Mouse (Mus musculus) embryonic fibroblast, embryonic 13.5 days (primary cell): ENCODE results near the gene Ttll9. TPM values are rescaled to one million over a fixed set of nuclear protein-coding genes. Genes with fewer than 3 reads are reported as not detected.

ENCODE experiments used
- H3K27ac ChIP-seq: 2 replicates; pipeline ENCODE4 v1.5.1; 2012; ENCODE audit warnings: low read length, control low read depth, inconsistent platforms; ENCODE audit not compliant: insufficient read depth
- H3K4me1 ChIP-seq: 2 replicates; pipeline ENCODE4 v1.6.1; 2011; ENCODE audit warnings: low read length; ENCODE audit not compliant: control insufficient read depth, insufficient read depth
- H3K4me3 ChIP-seq: 2 replicates; pipeline ENCODE4 v1.5.1; 2011; ENCODE audit warnings: mild to moderate bottlenecking, control low read depth, low read length; ENCODE audit not compliant: insufficient read depth
- CTCF ChIP-seq: IDR thresholded peaks from 2 replicates; pipeline ENCODE4 v1.5.1; 2011; ENCODE audit warnings: mild to moderate bottlenecking, control low read depth, low read length, moderate library complexity, borderline replicate concordance; ENCODE audit not compliant: insufficient read depth
- POLR2A ChIP-seq: IDR thresholded peaks from 2 replicates; pipeline ENCODE4 v1.6.1; 2011; ENCODE audit warnings: low read depth, mild to moderate bottlenecking, control low read depth, low read length, moderate library complexity
- polyA plus RNA-seq: library from polyadenylated mRNA; stranded (reverse); fragments of >200 nt; gene quantifications from 2 replicates; pipeline ENCODE4 v1.2.4, GENCODE M21; 2011; ENCODE audit warnings: low read depth; ENCODE audit not compliant: missing spikeins, insufficient read length

Gene Ttll9
- polyA plus RNA-seq, 1 experiment, result not detected

DNA sequence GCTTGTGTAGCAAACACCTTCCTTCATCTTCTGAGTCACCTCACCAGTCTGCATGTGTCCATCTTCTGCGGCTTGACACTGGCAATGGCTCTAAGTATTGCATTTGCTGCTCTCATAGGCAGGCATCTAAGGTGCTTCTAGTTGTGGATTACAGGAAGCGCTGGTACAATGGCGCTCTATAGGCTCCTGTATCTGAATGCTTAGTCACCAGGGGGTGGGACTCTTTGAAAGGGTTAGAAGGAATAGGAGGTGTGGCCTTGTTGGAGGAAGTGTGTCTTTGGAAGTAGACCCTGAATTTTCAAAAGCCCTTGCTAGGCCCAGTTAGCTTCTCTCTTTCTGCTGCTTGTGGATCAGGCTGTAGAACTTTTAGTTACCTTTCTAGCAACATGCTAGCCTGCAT is 58.9 kb downstream of the Ttll9 start:
- Histone ChIP-seq H3K27ac (no peak overlapping the region), H3K4me1 (no peaks in the 10 kb centered on the region), H3K4me3 (no peak overlapping the region)
- TF ChIP-seq CTCF (no peak), POLR2A (no peak)

DNA sequence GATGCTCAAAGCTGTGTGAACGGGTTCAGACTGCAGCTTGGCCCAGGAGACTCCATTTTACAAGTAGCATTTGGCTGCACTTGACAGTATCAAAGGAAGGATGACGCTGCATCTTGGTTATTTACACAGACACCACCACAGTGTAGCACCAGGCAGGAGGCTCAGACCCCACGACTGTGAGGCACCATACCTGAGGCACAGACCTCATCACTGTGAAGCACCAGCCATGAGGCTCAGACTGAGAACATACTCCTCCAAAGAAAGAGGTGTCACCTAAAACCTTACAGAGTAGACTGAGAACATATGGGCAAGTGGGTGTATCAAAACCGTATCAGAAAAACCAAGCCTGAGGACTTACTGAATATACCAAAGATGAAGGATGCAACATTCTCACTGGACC is 60.6 kb downstream of the Ttll9 start:
- Histone ChIP-seq H3K27ac (no peak overlapping the region), H3K4me1 (no peaks in the 10 kb centered on the region), H3K4me3 (no peak overlapping the region)
- TF ChIP-seq POLR2A (no peak), CTCF (no peak)

DNA sequence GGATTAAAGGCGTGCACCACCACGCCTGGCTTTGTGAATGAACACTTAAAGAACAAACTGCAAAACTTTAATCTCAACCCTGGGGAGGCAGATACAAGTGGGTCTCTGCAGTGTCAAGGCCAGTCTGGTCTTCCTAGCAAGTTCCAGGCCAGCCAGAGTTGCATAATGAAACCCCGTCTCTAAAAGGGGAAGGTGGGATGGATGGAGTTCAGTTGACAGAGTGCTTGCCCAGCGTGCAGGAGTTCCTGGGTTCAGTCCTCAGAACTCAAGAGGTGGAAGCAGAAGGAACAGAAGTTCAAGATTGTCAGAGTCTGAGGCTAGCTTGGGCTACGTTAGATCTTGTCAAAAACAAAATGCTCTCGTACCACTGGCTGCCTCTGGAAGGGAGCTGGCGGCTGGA is 63.8 kb downstream of the Ttll9 start:
- no peaks in the 10 kb centered on the region for H3K4me1 ChIP-seq
- H3K27ac ChIP-seq, result no peak overlapping the region
- TF ChIP-seq CTCF (no peak), POLR2A (no peak)
- H3K4me3 ChIP-seq, result no peak overlapping the region

DNA sequence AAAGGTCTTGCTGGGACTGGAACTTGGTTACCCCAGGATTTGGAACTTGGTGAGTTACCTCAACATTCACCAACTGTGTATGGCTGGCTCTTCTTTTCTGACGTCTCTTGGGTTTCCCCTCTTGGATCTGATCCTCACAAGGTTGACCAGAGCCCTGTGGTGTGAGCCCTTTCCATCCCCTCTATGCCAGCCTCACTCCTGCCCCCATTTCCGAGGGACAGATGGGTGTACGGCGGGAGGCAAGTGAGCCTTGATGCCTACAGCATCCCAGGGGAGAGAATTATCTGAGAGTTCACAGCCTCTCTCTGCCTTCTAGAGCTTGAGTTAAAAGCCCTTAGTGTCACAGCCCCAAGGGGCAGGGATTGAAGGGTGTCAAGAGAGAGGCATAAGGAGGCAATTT is 65.2 kb downstream of the Ttll9 start:
- no peaks in the 10 kb centered on the region for H3K4me1 ChIP-seq
- no peak for TF ChIP-seq POLR2A
- TF ChIP-seq CTCF, result no peak

DNA sequence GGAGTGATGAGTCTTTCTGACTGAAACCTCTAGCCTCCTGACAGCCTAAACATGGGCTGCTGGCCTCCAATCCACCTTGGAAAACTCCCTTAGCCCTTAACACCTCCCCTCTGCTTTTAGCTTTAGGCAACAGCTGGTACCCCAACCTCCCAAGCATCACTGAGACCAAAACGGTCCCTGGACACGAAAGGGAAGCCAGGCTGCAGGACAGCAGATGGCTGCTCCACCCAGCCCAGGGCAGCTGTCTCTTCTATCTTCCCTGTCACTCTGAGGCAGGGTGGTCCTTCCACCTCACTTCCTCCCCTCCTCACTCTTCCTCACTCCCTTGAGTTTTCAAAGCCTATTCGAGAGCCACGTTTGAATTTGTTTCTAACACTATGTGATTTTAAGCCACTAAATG is 68.1 kb downstream of the Ttll9 start:
- no peak for TF ChIP-seq CTCF
- TF ChIP-seq POLR2A, result no peak
- Histone ChIP-seq H3K27ac (no peak overlapping the region), H3K4me3 (no peak overlapping the region), H3K4me1 (no peaks in the 10 kb centered on the region)

More for the DNA sequence above, 65.2 kb downstream of the Ttll9 start:
- Histone ChIP-seq H3K27ac (no peak overlapping the region), H3K4me3 (no peak overlapping the region)

DNA sequence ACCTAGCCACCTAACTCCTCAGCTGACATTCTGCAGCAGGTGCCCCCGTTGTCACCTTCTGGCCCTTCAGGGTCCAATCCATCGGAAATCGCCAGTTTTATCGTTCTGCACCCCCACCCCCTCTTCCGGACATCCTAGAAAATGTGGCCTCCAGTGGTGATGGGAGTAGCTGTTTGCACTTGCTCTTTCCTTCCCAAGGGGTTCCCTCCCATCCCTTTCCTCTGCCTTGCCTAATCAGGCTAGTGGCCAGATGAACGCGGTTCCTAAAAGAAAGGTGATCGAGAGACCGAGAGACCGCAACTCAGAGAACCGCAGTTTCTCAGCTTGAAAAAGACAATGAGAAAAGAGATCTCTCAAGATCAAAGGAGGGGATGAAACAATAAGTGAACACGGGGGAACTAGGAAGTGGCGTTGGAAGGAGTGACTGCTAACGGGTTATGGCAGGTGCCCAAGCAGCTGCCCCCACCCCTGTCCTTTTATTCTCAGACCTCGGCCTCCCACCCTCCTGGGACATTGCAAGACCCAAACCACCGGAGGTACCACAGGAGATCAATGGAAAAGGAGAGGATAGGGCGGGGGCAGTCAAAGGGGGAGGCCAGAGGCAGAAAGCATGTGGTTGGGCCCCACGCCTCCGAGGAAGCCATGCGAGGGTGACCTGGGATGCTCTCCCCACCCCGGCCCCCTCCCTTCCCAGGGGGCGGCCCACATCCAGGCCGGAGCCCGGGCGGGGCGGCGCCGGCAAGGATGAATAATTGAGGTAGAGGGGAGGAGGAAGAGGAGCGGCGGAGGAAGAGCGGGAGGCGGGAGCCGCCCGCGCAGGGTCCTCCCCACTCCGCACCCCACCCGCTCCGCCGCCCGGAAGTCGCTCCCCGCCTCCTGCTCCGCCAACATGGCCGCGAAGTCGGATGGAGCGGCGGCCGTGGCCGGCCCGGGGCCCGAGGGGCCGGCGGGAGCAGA is 69.1 kb downstream of the Ttll9 start, which contains the start of gene Xkr7:
Xkr7 (plus strand) TSS at position 727 of the 957 bp plus-strand sequence.
- H3K4me1 ChIP-seq, result no peaks in the 10 kb centered on the region
- H3K4me3 ChIP-seq, result no peak within 1 kb of the TSS
- H3K27ac ChIP-seq, result no peak within 1 kb of the TSS
- TF ChIP-seq POLR2A (no peak), CTCF (no peak)

DNA sequence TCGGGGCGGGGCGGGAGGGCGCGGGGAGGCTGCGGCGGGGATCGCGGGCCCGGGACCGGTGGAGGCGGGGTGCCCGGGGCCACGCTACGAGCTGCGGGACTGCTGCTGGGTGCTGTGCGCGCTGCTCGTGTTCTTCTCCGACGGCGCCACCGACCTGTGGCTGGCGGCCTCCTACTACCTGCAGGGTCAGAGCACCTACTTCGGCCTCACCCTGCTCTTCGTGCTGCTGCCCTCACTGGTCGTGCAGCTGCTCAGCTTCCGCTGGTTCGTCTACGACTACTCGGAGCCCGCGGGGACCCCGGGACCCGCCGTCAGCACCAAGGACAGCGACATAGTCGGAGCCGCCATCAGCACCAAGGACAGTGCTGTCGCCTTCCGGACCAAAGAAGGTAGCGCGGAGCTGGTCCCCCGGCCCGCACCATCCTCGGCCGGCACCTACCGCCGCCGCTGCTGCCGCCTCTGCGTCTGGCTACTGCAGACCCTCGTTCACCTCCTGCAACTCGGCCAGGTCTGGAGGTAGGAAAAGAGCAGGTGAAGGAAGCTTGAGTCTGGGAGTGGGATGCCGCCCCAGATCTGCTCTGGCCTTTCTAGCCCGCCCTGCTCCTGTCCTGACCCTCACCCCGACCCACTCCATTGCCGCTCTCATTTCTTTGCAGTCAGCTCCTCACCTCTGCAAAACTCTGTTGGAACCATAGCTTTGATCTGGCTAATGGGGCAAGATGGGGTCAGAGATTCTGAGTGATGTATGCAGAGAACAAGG is 70.0 kb downstream of the Ttll9 start:
- TF ChIP-seq POLR2A, result no peak
- TF ChIP-seq CTCF, result peak; percentile 22; the same call in 1 of the 2 replicates
- no peak overlapping the region for H3K27ac ChIP-seq
- H3K4me1 ChIP-seq, result no peaks in the 10 kb centered on the region
- no peak overlapping the region for H3K4me3 ChIP-seq

DNA sequence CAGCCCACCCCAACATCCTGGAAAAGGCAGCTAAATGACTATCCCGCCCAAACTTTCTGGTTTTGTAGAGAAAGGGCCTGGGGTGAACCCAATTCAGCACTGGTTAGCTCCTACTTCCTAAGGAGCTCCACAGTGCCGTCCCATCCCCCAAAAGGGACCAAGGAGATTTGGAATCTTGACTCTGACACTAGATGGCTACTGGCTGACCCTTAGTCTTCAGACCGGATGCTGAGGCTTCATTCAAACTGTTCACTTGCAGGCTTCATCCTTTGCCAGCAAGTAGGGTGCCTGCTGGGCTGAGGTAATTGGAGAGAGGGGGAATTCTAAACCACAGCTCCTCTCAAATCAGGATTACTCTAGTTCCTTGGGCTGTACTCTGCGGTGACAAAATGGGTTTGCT is 70.7 kb downstream of the Ttll9 start:
- Histone ChIP-seq H3K4me3 (no peak overlapping the region), H3K4me1 (no peaks in the 10 kb centered on the region), H3K27ac (no peak overlapping the region)
- no peak for TF ChIP-seq CTCF
- TF ChIP-seq POLR2A, result no peak

DNA sequence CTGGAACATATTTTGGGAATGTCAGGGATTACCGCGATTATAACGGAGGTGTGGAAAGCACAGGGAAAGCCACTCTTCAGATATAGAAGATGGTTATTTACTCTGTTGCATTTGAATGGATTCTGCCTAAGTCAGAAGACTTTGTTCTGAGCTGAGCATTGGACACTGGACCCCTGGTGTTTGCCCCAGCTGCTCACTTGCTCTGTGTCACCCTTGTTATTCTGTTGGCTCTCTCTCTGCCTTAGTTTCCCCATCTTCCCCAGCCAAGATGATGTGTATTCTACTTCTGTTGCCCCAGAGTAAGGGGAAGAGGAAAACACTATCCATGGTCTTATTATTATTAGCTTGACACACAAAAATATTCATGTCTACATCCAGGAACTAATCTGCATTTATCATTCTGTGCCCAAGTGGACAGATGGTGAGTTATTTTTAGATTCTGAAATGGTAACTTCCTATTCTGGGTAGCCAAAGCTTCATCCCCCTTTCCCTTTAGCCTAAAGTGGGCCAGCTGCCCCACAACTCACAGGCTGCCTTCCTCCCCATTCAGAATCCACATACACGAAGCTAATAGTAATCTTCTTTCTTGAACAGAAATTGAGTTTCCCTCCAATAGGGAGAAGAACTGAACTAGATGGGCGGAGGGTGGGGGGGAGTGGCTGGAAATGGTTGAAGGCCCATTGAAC is 71.4 kb downstream of the Ttll9 start:
- TF ChIP-seq CTCF (no peak), POLR2A (no peak)
- Histone ChIP-seq H3K4me1 (no peaks in the 10 kb centered on the region), H3K27ac (no peak overlapping the region), H3K4me3 (no peak overlapping the region)

DNA sequence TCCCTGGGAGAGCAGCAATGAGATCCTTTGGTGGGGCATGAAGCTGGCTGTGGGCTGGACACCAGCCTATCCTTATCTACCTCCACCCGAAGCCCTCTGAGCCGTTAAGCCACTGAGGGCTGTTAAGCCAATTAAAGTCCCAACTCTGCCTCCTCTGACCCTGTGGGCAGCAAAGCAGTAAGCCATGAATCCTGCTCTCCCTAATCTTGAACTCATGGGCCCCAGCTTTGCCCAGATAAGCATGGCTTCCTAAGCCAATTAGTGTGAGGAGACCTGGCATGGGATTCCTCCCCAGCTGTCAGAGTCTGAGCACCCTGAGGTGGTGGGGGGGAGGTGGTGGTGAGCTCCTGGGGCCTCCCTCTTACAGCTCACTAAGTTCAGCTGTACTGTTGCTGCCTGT is 74.4 kb downstream of the Ttll9 start:
- Histone ChIP-seq H3K4me1 (no peaks in the 10 kb centered on the region), H3K27ac (no peak overlapping the region), H3K4me3 (no peak overlapping the region)
- TF ChIP-seq CTCF (no peak), POLR2A (no peak)
